Mouse (Mus musculus) kidney, postnatal 14 days (tissue): Measurements from ENCODE around the gene Sec31a.
A peak's percentile ranks its signal among the peaks of the same experiment; 100 is the strongest.

Experiments
- DNase-seq: peaks from one replicate; pipeline ENCODE4 v3.0.0; 2022; ENCODE audit warnings: mixed read lengths

Sec31a gene

DNA sequence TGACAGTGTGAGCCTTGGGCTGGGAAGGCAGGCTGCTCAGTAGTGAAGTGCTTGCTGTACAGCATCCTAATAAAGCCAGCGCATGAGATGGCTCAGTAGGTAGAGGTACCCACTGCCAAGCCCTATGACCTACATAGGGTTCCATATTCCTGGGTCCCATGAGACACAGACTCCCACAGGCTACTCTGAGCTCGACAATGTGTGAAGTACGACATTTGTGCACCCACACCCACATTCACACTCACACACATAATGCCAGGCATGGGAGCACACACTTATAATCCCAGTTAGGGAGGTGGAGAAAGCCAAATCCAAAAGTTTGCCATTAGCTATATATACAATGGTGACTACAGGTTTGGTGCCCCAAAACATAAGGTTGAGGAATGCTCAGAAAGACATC lies 19.3 kb downstream of the Sec31a start:
- DNase-seq: no peak

GRCm38 (mm10) chr5:100393681-100394080 lies 22.4 kb downstream of the Sec31a start:
- no peak for DNase-seq

DNA sequence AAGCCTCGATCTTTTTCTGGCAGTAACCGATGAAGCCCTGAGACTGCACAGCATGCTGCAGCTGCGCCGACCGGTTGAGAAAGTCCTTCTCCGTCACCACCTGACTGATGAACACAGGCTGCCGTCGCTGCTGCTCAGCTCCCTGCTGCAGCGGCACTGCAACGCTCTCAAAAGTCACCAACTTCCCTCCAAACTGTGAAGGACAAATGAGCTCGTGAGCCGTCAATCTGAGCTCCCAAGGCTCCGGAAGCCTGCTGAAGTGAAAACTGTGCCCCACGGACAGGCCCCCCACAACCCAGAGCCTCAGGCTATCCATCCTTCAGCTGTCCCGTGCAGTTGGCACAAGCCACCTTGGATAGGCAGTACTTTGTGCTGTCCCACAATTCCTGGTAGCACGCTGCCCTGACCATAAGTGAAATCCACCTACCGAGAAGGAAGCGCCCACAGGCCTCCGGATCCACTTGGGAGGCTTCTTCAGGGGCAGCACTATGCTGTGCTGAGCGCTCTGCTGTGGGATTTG lies 23.5 kb downstream of the Sec31a start:
- DNase-seq: no peak

DNA sequence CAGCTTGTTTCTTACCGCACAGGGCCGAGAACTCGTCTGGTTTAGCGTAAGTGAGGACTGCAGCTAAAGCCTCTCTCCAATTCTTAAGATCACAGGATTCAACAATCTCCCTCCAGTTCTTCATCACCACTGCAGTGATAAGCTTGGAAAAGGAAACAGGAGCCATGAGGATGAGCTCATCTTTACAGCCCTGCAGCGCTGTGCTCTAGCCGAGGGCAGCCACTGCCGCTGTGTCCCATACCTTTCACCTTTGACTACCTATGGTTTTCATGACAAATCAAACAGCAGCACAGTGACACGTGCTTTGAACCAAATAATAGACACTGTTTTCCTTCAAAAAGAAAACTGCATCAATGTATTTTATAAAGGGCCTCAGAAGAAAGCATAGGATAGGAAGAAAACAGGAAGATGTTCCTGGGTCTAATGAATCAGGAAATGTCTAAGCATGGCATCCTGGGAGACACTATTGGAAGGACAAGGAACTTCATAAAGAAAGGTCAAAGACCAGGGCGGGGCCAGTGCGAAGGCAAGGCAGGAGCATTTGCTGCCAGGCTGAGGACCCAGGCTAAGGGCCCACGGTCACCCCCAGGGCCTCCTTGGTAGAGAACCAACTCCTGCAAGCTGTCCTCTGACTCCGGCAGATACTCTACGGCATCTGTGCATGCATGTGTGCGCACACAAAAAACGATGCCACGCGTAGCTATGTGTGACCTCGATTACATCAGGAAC lies 32.1 kb downstream of the Sec31a start:
- no peak for DNase-seq

DNA sequence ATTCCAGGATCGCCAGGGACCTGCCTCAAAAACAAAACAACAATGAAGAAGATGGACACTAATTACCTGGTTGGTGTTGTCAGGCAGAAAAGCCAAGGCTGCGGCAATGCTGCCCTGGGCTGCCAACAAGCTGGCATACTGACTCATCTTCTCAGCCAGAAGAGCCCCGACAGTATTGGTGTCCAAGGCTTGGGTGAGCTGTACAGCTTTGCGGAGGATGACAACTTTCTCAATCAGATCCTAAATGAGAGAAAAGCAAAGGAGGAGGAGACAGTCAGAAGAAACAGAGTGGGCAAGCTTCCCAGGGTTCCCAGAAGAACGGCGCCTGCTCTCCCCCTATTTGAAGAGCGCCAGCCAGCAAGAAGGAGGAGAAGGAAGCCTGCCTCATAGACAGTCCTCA lies 34.9 kb downstream of the Sec31a start:
- no peak for DNase-seq

GRCm38 (mm10) chr5:100380277-100380676 lies 35.8 kb downstream of the Sec31a start:
- peak; percentile 81 for DNase-seq

GRCm38 (mm10) chr5:100378981-100379380 lies 37.1 kb downstream of the Sec31a start:
- DNase-seq: no peak

- DNase-seq: no peak
Measured at GRCm38 (mm10) chr5:100378211-100378610, 37.8 kb downstream of the Sec31a start.

DNA sequence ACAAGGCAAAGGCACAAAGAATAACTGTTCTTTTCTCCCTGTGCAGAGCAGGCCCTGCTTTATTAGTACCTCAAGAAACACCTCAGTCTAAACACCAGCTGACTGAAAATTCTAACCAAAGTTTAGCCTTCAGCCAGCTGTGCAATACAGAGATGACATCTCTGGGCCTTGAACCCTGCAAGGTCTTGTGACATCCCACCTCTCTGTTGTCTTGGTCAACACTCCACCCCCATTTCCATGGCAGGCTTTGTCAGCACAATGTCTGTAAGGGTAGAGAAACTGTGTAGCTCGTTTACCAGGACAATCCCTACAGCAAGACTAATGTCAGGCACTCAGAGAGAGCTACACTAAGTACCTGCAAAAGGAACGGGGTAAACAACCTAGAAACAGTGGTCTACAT lies 38.7 kb downstream of the Sec31a start:
- DNase-seq: no peak

- DNase-seq: no peak
Measured at GRCm38 (mm10) chr5:100374703-100375102, 41.3 kb downstream of the Sec31a start.

DNA sequence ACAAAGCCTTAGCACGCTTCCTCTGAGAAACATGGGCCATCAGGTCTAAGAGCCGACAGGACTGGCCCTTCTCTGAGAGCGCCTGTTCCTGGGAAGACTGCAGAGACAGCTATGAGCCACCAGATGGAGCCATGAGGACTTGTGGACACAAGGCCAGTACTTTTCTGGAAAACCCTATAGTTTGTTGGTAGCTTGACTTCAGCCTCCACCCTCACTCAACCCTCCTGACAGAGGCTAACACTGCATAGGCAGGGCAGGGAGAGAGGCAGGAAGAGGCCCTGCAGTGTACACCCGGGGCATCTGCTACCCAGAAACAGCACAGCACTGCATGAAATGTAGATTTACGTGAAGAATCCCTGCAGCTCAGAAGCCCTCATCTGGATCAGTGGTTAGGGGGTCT lies 42.1 kb downstream of the Sec31a start:
- DNase-seq: peak; percentile 59

GRCm38 (mm10) chr5:100370919-100371318 lies 45.1 kb downstream of the Sec31a start:
- no peak for DNase-seq

GRCm38 (mm10) chr5:100369825-100370459 lies 46.1 kb downstream of the Sec31a start:
- peak; percentile 68 for DNase-seq

DNA sequence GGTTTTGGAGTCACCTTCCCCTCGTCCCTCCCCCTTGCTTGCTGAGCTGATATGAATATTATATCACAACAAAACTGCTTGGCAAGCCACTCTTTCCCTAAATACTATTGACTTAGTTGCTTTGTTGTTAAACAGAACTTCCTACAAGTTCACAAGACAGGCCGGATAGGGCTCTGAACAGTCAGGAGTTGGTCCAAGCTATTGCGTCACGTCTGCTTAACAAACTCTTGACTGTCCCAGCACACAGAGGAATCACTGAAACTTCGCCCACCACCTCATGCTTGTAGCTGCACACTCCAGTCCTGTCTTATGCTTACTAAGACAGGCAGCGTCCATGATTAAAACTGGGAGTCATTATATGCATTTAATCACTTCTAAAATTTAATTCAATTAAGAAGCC lies 46.9 kb downstream of the Sec31a start:
- no peak for DNase-seq

DNA sequence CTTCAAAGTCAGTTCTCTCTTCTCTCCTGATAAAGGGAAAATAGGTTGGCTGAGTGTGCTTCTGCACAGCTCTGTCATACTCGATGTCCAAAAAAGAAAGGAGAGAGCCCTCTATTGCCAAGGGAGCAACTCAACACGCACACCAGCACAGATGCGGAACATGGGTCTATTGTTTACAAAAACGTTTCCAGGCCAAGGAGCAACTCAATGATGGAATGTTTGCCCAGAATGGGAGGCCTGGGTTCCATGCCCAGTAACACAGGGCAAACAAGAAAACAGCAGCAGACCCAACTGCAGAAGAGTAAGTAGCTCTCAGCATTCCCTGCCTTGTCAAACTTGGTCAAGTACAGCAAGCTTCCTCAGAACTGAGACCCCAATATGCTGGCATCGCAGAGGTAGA lies 47.5 kb downstream of the Sec31a start:
- DNase-seq: no peak

DNA sequence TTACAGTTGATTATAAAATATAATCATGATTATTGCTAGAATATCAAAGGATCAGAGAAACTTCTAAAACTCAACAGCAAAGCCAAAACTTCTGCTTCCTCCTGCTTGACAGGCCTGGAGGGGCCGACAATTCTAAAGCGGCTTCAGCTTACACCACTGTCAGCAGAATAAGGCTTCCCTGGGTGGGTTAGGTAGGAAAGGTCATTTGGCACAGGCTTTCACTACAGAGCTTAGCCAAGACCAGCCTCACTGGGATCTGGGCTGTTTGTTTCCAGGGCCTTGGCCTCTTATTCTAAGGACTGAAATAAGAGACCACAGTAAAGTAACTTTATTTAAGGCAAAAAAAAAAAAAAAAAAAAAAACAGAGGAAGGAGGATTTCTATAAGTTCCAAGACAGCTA lies 49.0 kb downstream of the Sec31a start:
- DNase-seq: peak; percentile 32

GRCm38 (mm10) chr5:100360296-100360695 lies 55.7 kb downstream of the Sec31a start:
- no peak for DNase-seq

DNA sequence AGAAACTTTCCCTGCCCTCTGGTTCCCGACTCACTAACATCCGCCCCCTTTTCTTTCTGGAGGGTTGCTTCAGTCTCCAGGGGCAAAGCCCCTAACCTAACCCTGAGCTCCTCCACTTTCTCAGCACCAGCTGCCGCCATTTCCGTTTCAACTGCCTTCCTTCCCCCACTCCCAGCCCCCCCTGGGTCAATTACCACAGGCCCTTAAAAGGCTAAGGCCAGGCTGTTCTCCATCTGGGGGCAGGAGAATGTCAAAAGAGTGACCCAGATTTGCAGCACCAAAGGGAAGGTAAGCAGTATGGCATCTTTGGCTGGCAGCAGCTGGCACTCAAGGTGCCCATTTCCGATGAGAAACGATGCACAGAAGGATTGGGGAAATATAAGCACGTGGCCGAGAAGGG lies 57.7 kb downstream of the Sec31a start:
- DNase-seq: no peak

DNA sequence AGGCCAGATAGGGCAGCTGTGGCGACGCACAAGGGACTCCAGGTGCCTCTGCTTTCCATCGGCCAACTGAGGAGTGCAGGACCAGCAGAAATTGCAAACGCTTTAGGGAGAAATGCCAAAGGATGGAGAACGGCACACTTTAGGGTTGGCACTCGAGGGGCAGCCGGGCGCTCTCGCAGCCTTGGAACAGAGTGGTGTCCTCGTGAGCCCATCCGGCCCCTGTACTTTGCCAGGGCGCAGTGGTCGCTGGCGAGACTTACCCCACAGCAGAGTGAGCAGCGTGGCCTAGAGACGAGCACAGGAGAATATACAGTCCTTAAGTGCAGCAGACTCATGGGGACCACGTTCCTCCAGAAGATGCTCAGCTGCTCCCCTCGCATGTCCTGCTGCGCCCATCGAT lies 61.4 kb downstream of the Sec31a start:
- no peak for DNase-seq

GRCm38 (mm10) chr5:100352986-100353848 lies 62.8 kb downstream of the Sec31a start:
- peak; percentile 57 for DNase-seq

DNA sequence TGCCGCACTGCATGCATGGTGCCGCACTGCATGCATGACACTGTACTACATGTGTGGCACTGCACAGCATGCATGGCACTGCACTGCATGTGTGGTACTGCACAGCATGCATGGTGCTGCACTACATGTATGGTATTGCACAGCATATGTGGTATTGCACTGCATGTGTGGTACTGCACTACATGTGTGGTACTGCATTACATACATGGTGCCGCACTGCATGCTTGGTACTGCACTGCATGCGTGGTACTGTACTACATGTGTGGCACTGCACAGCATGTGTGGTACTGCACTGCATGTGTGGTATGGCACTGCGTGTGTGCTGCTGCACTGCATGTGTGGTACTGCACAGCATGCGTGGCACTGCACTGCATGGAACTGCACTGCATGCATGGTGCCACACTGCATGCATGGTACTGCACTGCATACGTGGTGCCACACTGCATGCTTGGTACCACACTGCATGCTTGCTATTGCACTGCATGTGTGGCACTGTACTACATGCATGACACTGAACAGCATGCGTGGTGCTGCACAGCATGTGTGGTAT lies 65.1 kb downstream of the Sec31a start:
- DNase-seq: no peak

DNA sequence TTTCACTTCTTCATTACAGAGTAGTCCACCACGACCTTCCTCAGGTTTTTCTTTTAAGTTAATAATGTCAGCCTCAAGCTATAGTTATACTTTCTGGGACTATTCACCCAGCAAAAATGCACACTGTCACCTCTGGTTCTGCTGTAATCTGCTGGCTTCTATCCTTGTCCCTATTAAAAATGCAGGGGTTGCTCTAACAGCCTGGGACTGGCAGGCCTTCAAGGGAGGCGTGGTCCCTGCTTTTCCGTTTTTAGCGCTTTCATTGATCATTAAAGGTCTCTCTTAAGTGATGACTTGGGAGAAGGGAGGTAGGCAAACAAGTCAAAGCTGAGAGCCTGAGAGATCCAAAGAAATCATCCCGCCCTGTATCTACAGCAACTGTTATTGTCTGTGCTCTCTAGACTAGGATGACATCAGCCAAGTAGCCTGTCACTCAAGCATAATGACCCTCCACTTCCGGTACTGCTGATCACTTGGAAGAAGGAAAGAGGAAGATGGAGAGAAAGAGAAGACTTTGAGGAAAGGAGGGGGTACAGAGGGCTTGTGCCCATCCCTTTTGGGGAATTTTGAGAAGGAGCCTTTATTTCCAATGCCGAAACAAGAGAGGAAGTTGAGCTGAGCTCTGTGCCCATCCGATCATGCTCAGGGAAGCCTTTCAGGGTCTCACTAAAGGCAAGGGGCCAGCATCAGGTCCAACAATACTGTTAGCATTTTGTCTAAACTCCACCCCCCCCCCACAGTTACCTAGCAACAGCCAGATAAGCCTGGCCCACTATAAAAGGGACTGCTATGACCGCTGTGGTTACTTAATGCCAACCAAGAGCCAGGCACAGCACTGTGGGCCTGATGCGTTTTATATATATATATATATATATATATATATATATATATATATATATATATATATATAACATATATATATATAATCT lies 66.5 kb downstream of the Sec31a start:
- no peak for DNase-seq
